Mouse (Mus musculus) myocyte (in vitro differentiated cells): ENCODE data around the gene Vmn1r37.

Experiments used
- E2F4 ChIP-seq: IDR thresholded peaks from one replicate; pipeline ENCODE4 v1.6.1; 2011; ENCODE audit warnings: mild to moderate bottlenecking, control low read depth, moderate library complexity; ENCODE audit not compliant: insufficient read depth
- MYOG ChIP-seq, 3 experiments: IDR thresholded peaks; one replicate each; pipeline ENCODE4 v1.6.1; 2011; ENCODE audit warnings: control low read depth in 2 of 3, low read depth in 2 of 3, mild to moderate bottlenecking in 2 of 3; ENCODE audit not compliant: insufficient read length in 2 of 3, control insufficient read depth in 1 of 3, insufficient read depth in 1 of 3
- POLR2A ChIP-seq: IDR thresholded peaks from one replicate; pipeline ENCODE4 v1.6.1; 2011; ENCODE audit warnings: low read depth, mild to moderate bottlenecking, control low read depth, moderate library complexity; ENCODE audit not compliant: insufficient read length
- POLR2AphosphoS2 ChIP-seq: IDR thresholded peaks from one replicate; pipeline ENCODE4 v1.6.1; 2011; ENCODE audit warnings: low read depth, control low read depth; ENCODE audit not compliant: insufficient read length

- no peak for TF ChIP-seq MYOG (IDR thresholded peaks at IDR 0.05; ENCODE audit: control insufficient read depth in 1 of 3, insufficient read depth in 1 of 3, insufficient read length in 2 of 3, low read depth in 2 of 3)
- no peak for TF ChIP-seq E2F4
- no peak for TF ChIP-seq POLR2AphosphoS2
- no peak for TF ChIP-seq POLR2A
These were observed 43.4 kb upstream of the Vmn1r37 start, which contains the start of gene Vmn1r35 for GRCm38 (mm10) chr6:66685806-66686205.
